Mouse (Mus musculus): ENCODE measurements around the gene Nkain4. TPM values are rescaled to one million over a fixed set of nuclear protein-coding genes. Genes with fewer than 3 reads are reported as not detected.

The Nkain4 gene
- polyA plus RNA-seq, 1 experiment, result 2.1 TPM

- peaks cover 9% of the 10 kb centered on the region for H3K36me3 ChIP-seq (ENCODE audit: control insufficient read depth, insufficient read depth, low read length)
- peak overlapping the region; percentile 96 for H3K4me3 ChIP-seq (ENCODE audit: low read depth, low read length)
- WGBS, result 3% methylated on average over 14 of the region's 14 CpGs
- TF ChIP-seq POLR2A (IDR thresholded peaks at IDR 0.05; ENCODE audit: low read depth, low read length) (no peak), CTCF (IDR thresholded peaks at IDR 0.05; ENCODE audit: extremely low read depth, insufficient read length, insufficient replicate concordance, low read depth, low read length) (no peak; the same call in 1 of the 2 replicates)
- H3K4me1 ChIP-seq (ENCODE audit: control insufficient read depth, insufficient read depth, insufficient read length, low read length), result peaks cover 24% of the 10 kb centered on the region; the same call in 1 of the 2 replicates
- no peaks in the 10 kb centered on the region for H3K27me3 ChIP-seq (ENCODE audit: control insufficient read depth, insufficient read depth, low read length)
- peak overlapping the region; percentile 99 for H3K27ac ChIP-seq (ENCODE audit: insufficient read depth, low read depth, low read length)
Observed at GRCm38 (mm10) chr2:180966092-180966882, 11.8 kb upstream of the Nkain4 start.

- H3K27ac ChIP-seq (ENCODE audit: insufficient read depth, low read depth, low read length), result peak overlapping the region; percentile 62
- H3K36me3 ChIP-seq (ENCODE audit: control insufficient read depth, insufficient read depth, low read length), result no peaks in the 10 kb centered on the region
- no peak for TF ChIP-seq POLR2A (IDR thresholded peaks at IDR 0.05; ENCODE audit: low read depth, low read length)
- TF ChIP-seq CTCF (IDR thresholded peaks at IDR 0.05; ENCODE audit: extremely low read depth, insufficient read length, insufficient replicate concordance, low read depth, low read length), result peak; percentile 97; the same call in 1 of the 2 replicates
- H3K4me1 ChIP-seq (ENCODE audit: control insufficient read depth, insufficient read depth, insufficient read length, low read length), result peaks cover 23% of the 10 kb centered on the region; the same call in 1 of the 2 replicates
- H3K27me3 ChIP-seq (ENCODE audit: control insufficient read depth, insufficient read depth, low read length), result no peaks in the 10 kb centered on the region
- 2% methylated on average over 5 of the region's 5 CpGs for WGBS
- H3K4me3 ChIP-seq (ENCODE audit: low read depth, low read length), result no peak overlapping the region
Observed at GRCm38 (mm10) chr2:180963956-180964355, 9.5 kb upstream of the Nkain4 start.

- Histone ChIP-seq H3K27ac (ENCODE audit: insufficient read depth, low read depth, low read length) (peak overlapping the region; percentile 87), H3K4me1 (ENCODE audit: control insufficient read depth, insufficient read depth, insufficient read length, low read length) (peaks cover 22% of the 10 kb centered on the region; the same call in 1 of the 2 replicates), H3K27me3 (ENCODE audit: control insufficient read depth, insufficient read depth, low read length) (no peaks in the 10 kb centered on the region), H3K36me3 (ENCODE audit: control insufficient read depth, insufficient read depth, low read length) (no peaks in the 10 kb centered on the region), H3K4me3 (ENCODE audit: low read depth, low read length) (no peak overlapping the region)
- peak; percentile 25; the same call in 1 of the 2 replicates for TF ChIP-seq POLR2A (IDR thresholded peaks at IDR 0.05; ENCODE audit: low read depth, low read length)
- TF ChIP-seq CTCF (IDR thresholded peaks at IDR 0.05; ENCODE audit: extremely low read depth, insufficient read length, insufficient replicate concordance, low read depth, low read length), result no peak
- 51% methylated on average over 2 of the region's 2 CpGs for WGBS
Observed at GRCm38 (mm10) chr2:180962616-180963308, 8.3 kb upstream of the Nkain4 start.

GRCm38 (mm10) chr2:180960187-180960586 is 5.7 kb upstream of the Nkain4 start:
- TF ChIP-seq CTCF (IDR thresholded peaks at IDR 0.05; ENCODE audit: extremely low read depth, insufficient read length, insufficient replicate concordance, low read depth, low read length) (no peak), POLR2A (IDR thresholded peaks at IDR 0.05; ENCODE audit: low read depth, low read length) (no peak)
- H3K27ac ChIP-seq (ENCODE audit: insufficient read depth, low read depth, low read length), result no peak overlapping the region
- H3K4me1 ChIP-seq (ENCODE audit: control insufficient read depth, insufficient read depth, insufficient read length, low read length), result peaks cover 22% of the 10 kb centered on the region; the same call in 1 of the 2 replicates
- 84% methylated on average over 3 of the region's 3 CpGs for WGBS
- no peak overlapping the region for H3K4me3 ChIP-seq (ENCODE audit: low read depth, low read length)
- no peaks in the 10 kb centered on the region for H3K27me3 ChIP-seq (ENCODE audit: control insufficient read depth, insufficient read depth, low read length)
- H3K36me3 ChIP-seq (ENCODE audit: control insufficient read depth, insufficient read depth, low read length), result no peaks in the 10 kb centered on the region

- H3K36me3 ChIP-seq (ENCODE audit: control insufficient read depth, insufficient read depth, low read length), result no peaks in the 10 kb centered on the region
- H3K4me1 ChIP-seq (ENCODE audit: control insufficient read depth, insufficient read depth, insufficient read length, low read length), result peaks cover 22% of the 10 kb centered on the region; the same call in 1 of the 2 replicates
- no peak overlapping the region for H3K27ac ChIP-seq (ENCODE audit: insufficient read depth, low read depth, low read length)
- WGBS, result 75% methylated on average over 7 of the region's 7 CpGs
- TF ChIP-seq CTCF (IDR thresholded peaks at IDR 0.05; ENCODE audit: extremely low read depth, insufficient read length, insufficient replicate concordance, low read depth, low read length), result no peak
- no peak for TF ChIP-seq POLR2A (IDR thresholded peaks at IDR 0.05; ENCODE audit: low read depth, low read length)
- H3K27me3 ChIP-seq (ENCODE audit: control insufficient read depth, insufficient read depth, low read length), result 0 out of 2 replicates have a peak, but pooled peaks cover 5% of the 10 kb centered on the region
- no peak overlapping the region for H3K4me3 ChIP-seq (ENCODE audit: low read depth, low read length)
Observed at GRCm38 (mm10) chr2:180959605-180960004, 5.1 kb upstream of the Nkain4 start.

- Histone ChIP-seq H3K4me3 (ENCODE audit: low read depth, low read length) (no peak overlapping the region; the same call in 1 of the 2 replicates), H3K27me3 (ENCODE audit: control insufficient read depth, insufficient read depth, low read length) (0 out of 2 replicates have a peak, but pooled peaks cover 7% of the 10 kb centered on the region), H3K36me3 (ENCODE audit: control insufficient read depth, insufficient read depth, low read length) (no peaks in the 10 kb centered on the region), H3K27ac (ENCODE audit: insufficient read depth, low read depth, low read length) (no peak overlapping the region), H3K4me1 (ENCODE audit: control insufficient read depth, insufficient read depth, insufficient read length, low read length) (no peaks in the 10 kb centered on the region)
- 60% methylated on average over 2 of the region's 2 CpGs for WGBS
- TF ChIP-seq POLR2A (IDR thresholded peaks at IDR 0.05; ENCODE audit: low read depth, low read length) (no peak), CTCF (IDR thresholded peaks at IDR 0.05; ENCODE audit: extremely low read depth, insufficient read length, insufficient replicate concordance, low read depth, low read length) (no peak)
Observed at GRCm38 (mm10) chr2:180953638-180954037, 861 bp downstream of the Nkain4 start.

GRCm38 (mm10) chr2:180952731-180953171 is 1.7 kb downstream of the Nkain4 start:
- TF ChIP-seq CTCF (IDR thresholded peaks at IDR 0.05; ENCODE audit: extremely low read depth, insufficient read length, insufficient replicate concordance, low read depth, low read length) (no peak), POLR2A (IDR thresholded peaks at IDR 0.05; ENCODE audit: low read depth, low read length) (no peak)
- Histone ChIP-seq H3K36me3 (ENCODE audit: control insufficient read depth, insufficient read depth, low read length) (no peaks in the 10 kb centered on the region), H3K27me3 (ENCODE audit: control insufficient read depth, insufficient read depth, low read length) (0 out of 2 replicates have a peak, but pooled peaks cover 7% of the 10 kb centered on the region), H3K4me1 (ENCODE audit: control insufficient read depth, insufficient read depth, insufficient read length, low read length) (no peaks in the 10 kb centered on the region), H3K4me3 (ENCODE audit: low read depth, low read length) (no peak overlapping the region), H3K27ac (ENCODE audit: insufficient read depth, low read depth, low read length) (no peak overlapping the region)
- 61% methylated on average over 9 of the region's 9 CpGs for WGBS

Data from small intestine, adult 2 months (tissue).